Mouse (Mus musculus): ENCODE measurements at regions not wholly inside any gene's neighbourhood (a gene's known extent, or its start where the extent isn't known, plus 50 kb on each side); places are given as distances from the start of the nearest gene placed in this dataset.

DNA sequence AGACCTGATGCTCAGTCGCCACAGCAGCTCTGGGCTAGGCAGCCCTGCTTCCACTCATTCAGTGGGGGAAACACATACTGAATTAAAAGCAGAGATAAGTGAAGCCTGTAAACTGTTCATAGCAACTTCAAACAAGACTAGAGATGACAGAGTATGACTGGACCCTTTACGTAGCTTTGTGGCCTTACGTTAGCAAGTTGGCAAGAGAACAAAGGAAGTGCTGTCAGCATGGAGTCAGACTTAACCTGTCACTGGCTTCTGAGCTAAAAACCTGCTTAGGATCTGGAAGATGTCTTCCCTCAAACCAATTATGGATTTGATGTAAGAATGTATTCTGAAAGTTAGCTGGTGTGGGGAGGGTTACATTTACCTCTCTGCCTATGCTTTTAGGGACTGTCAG lies 421.3 kb downstream of the Ttll7 start:
- no peak for DNase-seq (ENCODE audit: low spot score in 2 of 2)

DNA sequence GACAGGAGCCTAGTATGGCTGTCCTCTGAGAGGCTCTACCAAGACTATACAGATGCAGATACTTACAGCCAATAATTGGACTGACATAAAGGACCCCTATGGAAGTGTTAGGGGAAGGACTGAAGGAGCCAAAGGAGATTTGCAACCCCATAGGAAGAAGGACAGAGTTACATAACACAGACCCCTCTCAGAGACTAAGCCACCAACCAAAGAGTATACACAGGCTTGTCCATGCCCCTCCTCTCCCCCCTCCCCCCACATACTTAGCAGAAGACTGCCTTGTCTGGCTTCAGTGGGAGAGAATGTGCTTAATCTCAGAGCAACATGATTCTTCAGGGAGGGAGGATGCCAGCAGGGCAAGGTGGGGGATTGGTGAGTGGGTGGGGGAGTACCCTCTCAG lies 426.4 kb downstream of the Ttll7 start:
- no peak for DNase-seq (ENCODE audit: low spot score in 2 of 2)

DNA sequence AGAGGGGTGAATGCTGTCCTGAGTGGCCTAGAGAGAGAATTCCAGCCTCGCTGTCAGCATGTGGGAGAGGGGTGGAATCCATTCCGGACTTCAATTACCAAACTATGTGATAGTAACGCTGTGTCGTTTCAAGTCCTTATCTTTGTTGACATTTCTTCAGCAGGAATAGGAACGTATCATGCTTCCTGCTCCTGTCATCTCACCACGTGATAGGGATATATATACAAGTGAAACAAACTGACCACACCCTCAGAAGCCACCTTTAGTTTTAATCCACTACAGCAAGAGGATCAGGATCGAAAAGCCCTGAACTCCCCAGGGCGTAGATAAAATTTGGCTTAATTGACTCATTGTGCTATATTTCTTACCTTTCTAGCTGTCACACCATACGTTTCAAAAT lies 431.6 kb downstream of the Ttll7 start:
- no peak for DNase-seq (ENCODE audit: low spot score in 2 of 2)

DNA sequence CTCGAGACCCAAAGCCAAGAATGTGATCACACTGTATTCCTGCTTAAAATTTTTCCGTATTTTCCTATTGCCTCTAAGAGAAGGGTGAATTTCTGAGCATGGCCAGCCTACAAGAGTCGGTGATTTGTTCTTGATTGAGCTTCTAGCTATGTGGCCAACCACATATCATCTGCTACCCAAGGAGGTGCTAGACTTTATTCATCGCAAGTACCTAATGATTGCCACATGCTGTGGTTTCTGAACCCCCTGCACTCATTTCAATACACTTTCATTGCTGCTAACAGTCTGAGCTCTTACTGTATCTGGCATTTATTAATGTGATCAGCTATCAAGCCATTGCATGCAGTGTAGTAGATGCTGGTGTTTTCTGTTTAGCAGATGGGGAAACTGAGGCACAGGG lies 432.2 kb downstream of the Ttll7 start:
- DNase-seq (ENCODE audit: low spot score in 2 of 2): no peak

DNA sequence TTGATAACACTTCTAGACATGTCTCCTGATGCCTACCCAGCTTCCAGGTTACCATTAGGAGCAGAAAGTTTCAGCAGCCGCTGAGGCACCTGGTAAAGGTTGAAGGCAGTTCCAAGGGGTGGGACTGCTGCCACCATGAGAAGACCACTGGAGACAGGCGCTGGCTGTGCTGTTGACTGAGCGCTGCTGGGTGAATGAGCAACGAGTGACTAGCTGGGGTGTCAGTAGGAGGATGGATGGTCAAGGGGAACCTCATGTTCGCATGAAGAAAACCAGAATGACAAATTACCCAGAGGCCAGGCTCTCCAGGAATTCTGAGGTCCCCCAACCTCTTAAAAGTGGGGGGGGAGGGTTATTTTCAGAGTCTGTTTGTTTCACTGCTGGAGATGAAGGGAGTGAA lies 433.3 kb downstream of the Ttll7 start:
- no peak for DNase-seq (ENCODE audit: low spot score in 2 of 2)

DNA sequence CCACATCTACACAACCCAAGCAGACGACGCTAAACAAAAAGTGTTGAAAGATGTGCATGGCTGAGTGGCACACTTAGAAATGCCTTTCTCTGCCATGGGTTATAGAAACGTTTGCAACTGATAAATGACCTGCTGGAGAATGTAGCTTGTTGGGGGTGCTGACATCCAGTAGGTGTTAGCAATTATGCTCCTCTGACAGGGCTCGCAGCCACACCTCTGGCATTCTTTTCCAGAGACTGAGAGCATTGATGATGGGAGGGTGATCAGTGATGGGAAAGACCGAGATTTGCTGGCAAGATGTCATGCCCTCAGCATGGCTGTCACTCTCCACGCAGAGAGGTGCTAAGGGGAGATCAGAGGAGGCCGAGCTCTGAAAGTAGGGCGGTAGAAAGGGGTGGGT lies 435.3 kb downstream of the Ttll7 start:
- no peak for DNase-seq (ENCODE audit: low spot score in 2 of 2)

DNA sequence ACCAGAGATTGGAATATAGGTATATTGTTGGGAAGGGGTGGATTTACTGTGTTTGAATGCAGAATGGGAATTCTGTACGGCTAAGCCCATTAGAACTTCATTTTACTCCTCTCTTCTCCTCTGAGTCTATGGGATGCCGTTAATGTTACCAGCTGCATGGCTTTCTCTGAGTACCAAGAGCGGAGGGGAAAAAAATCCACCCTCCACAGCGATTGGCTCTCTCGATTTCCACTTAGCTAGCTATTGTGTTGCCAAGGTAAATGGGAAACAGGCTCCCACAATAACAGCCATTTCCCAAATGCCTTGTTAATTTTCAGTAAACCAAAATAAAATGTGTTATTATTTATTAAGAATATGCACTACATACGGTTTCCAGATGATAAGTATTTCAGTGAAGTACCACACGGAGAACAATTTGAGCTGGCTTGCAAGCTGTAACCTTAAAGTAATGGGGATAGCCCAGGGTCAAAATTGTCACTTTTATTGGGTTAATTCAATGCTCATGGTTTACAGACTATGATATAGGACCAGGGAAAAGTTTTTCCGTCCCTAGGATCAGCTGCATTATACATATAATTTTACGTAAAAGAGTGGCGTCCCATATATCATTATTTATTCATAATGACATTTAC lies 439.6 kb downstream of the Ttll7 start:
- DNase-seq (ENCODE audit: low spot score in 2 of 2): no peak

DNA sequence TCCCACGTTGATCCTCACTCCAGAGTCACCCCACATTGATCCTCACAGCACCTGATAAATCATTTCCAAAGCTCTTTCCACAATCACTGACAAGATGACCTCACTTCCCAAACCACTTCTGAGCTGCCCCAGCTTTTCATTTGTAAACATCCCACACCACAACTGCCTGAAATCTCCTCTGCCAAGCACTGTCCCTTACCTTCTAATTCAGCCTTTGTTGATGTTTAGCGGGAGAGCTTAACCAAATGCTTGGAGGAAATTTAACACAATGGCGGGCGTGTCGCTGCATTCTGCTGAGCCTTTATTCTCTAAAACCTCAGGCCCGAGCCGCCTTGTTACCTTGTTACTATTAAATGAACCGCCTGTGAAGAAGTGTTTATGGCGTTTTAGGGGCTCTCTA lies 445.9 kb downstream of the Ttll7 start:
- DNase-seq (ENCODE audit: low spot score in 2 of 2): no peak

DNA sequence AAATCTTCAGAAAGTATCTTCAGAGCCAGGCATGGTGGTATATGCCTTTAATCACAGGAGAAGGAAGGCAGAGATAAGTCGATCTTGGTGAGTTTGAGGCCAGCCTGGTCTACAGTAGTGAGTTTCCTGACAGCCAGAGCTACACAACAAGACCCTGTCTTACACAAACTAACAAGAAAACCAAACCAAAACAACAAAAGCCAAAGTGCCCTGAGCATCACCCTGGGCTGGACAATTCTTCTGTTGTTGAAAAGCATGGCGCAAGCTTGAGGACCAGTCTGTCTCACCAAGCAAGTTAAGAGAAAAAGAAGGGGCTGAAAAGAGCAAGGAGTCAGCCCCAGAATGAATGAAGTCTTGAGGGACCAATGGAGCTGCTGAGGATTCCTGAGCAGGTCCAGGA lies 473.4 kb downstream of the Ttll7 start:
- DNase-seq (ENCODE audit: low spot score in 2 of 2): no peak

DNA sequence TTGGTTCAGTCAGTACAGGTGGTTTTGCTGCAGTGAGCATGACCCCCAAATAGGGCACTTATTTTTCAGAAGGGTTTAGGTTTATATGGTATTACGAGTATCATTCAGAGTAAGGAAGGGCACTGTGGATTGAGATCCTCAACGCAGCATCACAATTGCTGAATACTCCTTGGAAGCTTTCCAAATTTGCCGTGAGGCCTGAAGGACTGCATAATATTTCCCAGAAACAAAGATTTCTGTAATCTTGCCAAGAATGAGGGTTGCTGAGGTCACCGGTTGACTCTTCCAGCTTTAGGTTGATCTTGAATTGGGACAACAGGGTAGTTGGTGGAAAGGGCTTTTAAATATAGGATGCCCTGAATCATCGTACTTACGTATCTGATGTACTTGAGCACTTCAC lies 482.1 kb downstream of the Ttll7 start:
- no peak for DNase-seq (ENCODE audit: low spot score in 2 of 2)

DNA sequence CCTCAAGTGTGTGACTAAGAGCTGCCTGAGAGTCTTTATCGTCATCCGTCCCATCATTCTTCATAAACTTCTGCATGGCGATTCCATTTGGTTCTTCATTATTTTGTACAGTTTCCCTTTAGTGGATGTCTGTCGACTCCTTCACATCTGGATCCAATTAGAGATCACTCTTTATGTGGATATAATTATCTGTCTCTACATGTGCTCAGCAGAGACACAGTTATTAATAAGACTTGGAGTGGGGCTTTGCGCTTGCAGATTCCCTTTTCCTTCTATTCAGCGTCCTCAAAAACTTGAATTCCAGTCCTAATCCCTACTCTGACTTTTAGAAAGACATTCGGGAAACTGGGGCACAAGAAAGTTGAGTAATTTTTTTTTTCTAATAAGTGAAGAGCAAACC lies 483.1 kb downstream of the Ttll7 start:
- DNase-seq (ENCODE audit: low spot score in 2 of 2): no peak

DNA sequence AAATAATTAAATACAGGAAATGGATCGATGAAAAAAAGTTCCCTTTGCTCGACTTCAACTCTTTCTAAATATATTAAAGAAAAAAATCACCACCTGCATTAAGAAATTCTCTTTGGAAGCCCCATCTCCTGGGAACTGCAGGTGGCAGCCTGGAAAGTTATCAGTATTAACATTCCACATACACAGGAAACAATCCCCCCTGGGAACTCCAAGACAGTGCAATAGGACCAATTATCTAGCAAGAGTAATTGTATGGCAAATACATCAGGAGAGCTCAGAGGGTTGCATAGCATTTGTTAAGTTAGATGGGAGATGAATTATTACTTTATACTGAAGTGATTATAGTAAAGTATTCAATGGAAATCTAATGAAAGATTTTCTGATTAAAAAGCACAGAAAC lies 487.3 kb downstream of the Ttll7 start:
- DNase-seq (ENCODE audit: low spot score in 2 of 2): no peak

DNA sequence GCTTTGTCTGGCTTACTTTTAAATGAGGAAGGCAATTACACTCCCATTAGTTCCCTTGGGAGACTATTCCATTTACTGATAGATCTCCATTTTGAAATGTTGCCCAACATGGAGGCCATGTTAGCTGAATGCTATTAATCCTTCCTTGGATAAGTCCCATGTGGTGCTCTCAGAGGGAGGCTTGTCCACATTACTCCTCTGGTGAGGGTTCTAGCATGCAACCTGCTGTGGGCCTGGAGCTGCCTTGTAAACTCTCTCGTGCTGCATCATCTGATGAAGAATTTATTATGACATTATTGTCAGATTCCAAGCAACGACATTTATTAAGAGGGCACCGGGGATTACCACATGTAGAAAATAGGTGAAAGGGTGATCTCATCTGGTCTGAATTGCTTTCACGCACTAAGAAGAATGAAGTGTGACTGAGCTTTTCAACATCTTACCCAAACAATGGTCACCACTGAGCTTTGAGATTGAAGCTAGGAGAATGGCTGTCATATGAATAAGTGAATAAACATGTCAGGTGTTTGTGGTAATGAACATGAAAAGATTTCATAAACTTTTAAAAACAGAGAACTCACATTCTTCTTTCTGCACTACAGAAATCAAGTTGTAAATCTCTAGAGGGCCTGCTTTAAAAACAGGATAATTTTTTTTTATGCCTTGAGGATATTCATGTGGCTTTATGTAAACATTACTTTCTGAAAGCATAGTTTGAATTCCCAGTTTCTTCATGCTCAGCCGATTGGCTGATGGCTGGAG lies 495.3 kb downstream of the Ttll7 start:
- DNase-seq (ENCODE audit: low spot score in 2 of 2): no peak

DNA sequence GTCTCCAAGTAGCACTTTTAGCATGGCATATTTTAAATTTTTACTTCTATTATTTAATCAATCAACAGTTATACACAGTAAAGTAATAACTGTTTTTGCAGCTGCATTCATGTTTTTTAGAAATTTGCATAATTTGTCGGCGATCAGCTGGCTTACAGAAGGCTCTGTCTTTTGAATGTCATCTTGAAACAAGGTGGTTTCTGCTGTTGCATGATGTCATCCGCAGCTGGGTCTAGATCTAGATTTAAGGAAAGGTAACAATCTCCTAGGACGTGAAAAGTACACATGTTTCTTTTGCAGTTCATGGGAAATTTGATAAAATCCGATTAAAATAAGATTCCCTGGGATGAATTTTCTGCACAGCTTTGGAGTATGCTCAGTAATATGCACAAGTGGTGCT lies 534.9 kb downstream of the Ttll7 start:
- DNase-seq (ENCODE audit: low spot score in 2 of 2): no peak

DNA sequence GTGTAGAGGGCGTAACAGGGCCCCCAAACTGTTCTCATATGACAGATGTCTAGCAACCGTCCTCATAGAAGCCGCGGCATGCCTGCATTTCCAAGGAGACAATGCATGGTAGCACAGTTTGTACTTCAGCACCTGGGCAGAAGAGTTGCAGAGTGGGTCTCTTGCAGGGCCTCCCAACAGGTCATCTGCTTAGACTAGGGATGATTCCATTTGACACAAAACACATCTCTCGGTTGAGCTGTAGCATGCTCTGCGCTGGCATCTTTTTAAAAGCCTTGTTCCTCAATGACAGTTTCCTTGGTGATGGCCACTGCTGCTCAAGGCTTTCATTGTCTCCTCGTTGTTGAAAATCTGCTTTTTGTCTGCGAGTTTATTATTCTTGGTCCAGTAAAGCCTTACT lies 546.1 kb downstream of the Ttll7 start:
- DNase-seq (ENCODE audit: low spot score in 2 of 2): no peak

DNA sequence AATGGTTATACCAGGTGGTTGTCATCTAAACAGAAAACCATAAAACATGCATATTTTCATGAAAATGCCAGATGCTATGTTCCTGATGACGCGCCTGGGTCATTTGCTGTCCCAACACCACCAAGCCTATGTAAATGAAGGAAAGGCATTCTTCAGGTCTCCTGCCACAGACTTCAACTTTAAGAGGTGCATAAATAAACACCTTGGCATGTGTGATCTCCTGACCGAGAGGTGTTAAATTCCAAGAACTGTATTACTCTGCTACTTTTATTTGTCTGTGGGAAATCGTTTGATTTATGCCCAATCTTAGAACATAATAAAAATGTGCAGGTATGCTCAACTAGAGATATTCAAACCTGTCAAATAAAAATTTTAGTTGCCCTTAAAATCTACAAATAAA lies 560.1 kb downstream of the Ttll7 start:
- no peak for DNase-seq (ENCODE audit: low spot score in 2 of 2)

DNA sequence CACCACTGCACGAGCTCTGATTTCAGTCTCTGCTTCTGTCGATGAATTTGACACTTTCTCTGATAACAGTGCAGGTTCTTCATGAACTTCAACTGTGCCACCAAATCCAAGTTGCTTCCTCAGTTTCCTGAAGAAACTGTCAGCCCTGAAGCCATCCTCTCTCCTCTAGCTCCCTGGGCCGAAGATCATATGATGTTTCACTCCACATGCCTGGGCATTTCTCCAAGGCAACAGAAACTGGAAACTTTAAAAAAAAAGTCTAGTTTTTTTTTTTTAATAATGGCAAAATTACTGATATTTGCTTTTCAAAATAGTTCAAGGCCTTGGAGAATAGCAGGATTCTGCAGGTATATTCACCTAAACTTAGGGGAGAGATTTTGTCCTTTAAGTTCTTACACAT lies 564.8 kb downstream of the Ttll7 start:
- no peak for DNase-seq (ENCODE audit: low spot score in 2 of 2)

DNA sequence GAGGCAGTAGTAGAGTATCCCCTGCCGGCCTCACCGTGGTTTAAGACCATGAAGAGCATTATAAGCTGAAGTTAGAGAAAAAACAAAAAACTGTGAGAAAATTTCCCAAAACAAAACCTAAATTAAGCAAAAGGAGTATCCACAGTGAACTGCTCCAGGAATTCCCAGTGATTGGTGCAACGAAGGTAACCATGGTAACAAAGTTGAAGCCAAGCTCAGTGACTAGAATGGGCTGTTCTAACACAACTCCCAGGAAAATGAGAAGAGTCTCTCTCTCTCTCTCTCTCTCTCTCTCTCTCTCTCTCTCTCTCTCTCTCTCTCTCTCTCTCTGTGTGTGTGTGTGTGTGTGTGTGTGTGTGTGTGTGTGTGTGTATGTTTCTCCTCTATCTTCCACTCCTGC lies 567.0 kb downstream of the Ttll7 start:
- no peak for DNase-seq (ENCODE audit: low spot score in 2 of 2)

DNA sequence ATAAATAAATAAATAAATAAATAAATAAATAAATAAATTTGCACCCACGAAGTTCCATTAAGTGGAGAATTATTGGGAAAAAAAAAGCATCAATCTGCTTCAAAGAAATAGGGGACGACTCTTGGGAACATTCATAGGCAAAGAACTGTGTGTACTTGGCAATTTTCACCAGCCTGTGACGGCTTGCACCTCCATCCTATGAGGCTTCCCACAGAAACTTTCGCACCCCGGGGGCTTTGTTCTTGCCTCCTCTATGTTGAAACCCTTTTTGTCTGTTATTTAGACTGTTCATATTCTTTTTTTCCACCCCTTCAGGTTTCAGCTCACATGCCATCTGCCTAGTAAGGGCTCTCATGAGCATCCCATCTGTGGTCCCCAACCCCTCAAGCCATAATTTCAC lies 570.0 kb downstream of the Ttll7 start:
- no peak for DNase-seq (ENCODE audit: low spot score in 2 of 2)

DNA sequence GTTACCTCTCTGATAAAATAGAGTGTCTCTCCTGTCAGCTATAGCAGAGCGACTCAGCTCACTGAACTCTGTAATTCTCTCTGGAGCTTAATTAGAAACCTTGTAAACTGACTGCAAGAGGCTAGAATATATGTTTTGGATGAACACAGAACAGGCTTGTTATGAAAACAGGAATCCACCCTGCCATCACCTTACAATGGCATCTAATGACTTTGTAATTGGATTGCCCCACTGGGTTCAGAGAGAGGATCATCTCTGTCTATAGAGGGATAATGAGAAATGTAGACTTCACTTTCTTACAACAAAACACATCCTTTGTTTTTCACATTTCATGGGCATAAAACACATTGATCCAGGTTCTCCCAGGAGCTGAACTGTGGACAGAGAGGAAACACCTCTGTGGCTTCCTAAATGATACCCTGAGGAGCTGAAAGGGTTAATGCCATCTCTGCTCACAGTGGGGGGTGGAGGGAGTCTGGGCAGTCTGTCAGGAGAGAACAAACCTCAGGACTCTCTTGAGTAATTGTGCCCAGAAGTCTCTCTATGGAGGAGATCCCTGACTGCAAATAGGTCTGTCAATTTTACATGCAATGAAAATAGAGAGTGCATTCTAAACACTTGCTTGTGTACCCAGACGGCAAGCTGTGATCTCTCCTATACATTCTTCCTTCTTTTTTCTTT lies 571.9 kb downstream of the Ttll7 start:
- DNase-seq (ENCODE audit: low spot score in 2 of 2): no peak

DNA sequence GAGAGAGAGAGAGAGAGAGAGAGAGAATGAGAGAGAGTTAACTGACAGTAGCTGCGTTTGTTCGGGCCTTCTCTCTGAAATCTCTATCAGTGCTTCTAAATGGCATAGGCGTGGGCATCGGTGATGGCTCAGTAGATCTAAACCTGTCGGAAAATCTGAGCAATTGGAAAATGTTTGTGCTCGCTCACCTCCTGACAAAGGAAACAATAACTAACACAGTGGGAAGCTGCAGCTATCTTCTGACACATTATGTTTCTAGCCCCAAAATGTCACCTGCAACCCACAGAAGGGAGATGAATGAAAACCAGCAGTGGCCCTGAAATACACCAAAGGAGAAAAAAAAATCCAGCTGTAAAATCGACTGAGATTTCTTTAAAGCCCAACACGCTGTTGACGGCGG lies 576.7 kb downstream of the Ttll7 start:
- no peak for DNase-seq (ENCODE audit: low spot score in 2 of 2)

DNA sequence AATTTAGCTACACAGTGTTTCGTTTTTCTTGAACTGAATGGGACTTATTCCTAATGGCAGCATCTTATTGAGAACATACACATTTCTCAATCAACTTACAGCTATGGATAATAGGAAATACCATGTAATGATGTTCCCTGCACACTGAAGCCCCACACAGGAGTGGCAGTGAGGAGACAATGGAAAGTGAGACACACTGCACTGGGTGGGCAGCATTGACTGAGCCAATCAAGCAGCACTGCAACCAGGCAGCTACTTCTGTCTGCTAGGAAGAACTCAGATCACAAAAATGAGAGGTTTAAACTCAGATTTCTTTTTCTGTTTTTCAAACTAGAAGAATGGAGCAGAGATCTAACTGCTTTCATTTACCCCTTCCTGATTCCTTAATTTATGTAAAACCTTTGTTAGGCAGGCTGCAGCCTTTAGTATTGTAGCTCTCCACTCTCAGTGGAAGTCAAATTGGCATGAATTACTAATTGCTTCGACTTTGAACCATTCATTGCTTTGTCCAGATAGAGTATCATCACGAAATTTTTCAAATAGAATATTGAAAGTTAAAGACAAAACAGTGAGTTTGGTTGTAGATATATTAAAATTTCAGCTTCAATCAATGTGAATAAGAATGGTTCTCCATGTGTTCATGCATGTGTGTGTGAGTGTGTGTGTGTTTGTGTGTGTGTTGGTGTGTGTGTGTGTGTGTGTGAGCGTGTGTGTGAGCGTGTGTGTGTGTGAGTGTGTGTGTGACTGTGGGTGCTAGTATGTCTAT lies 590.9 kb downstream of the Ttll7 start:
- no peak for DNase-seq (ENCODE audit: low spot score in 2 of 2)

DNA sequence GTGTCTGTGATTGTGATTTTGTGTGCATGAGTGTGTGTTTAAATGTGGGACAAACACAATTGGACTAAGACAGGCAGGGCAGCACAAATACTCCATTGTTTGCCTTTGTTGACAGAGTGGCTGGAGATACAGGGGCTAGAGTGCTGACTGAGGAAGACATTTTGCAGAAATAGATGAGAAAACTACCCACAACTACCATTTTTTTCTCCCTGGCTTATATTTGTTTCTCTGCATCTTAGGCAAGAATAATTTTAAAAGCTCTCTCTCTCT lies 591.5 kb downstream of the Ttll7 start:
- no peak for DNase-seq (ENCODE audit: low spot score in 2 of 2)
